Mouse (Mus musculus): Measurements from ENCODE around the gene Taf11. TPM values are rescaled to one million over a fixed set of nuclear protein-coding genes. Genes with fewer than 3 reads are reported as not detected.

The Taf11 gene
- polyA plus RNA-seq, 1 experiment, result 6.6 TPM

GRCm38 (mm10) chr17:27945546-27946216, 36.0 kb upstream of the Taf11 start:
- TF ChIP-seq POLR2A (IDR thresholded peaks at IDR 0.05; ENCODE audit: low read depth, low read length), result no peak
- TF ChIP-seq CTCF (IDR thresholded peaks at IDR 0.05; ENCODE audit: extremely low read depth, insufficient read depth, insufficient read length, insufficient replicate concordance), result no peak
- no peak for DNase-seq (ENCODE audit: low read depth in 1 of 2, low spot score in 2 of 2)
- H3K36me3 ChIP-seq (ENCODE audit: control insufficient read depth, insufficient read depth, low read length), result no peaks in the 10 kb centered on the region
- no peaks in the 10 kb centered on the region for H3K4me1 ChIP-seq (ENCODE audit: control insufficient read depth, insufficient read depth, insufficient read length)
- H3K4me3 ChIP-seq (ENCODE audit: extremely low read depth, insufficient read depth, insufficient read length), result no peak overlapping the region
- H3K27ac ChIP-seq (ENCODE audit: insufficient read depth, low read length), result no peak overlapping the region
- 85% methylated on average over 6 of the region's 6 CpGs for WGBS
- no peaks in the 10 kb centered on the region for H3K27me3 ChIP-seq (ENCODE audit: control insufficient read depth, insufficient read depth, low read length)

- DNase-seq (ENCODE audit: low read depth in 1 of 2, low spot score in 2 of 2), result no peak
- Histone ChIP-seq H3K4me1 (ENCODE audit: control insufficient read depth, insufficient read depth, insufficient read length) (no peaks in the 10 kb centered on the region), H3K27ac (ENCODE audit: insufficient read depth, low read length) (no peak overlapping the region), H3K4me3 (ENCODE audit: extremely low read depth, insufficient read depth, insufficient read length) (no peak overlapping the region), H3K27me3 (ENCODE audit: control insufficient read depth, insufficient read depth, low read length) (no peaks in the 10 kb centered on the region), H3K36me3 (ENCODE audit: control insufficient read depth, insufficient read depth, low read length) (no peaks in the 10 kb centered on the region)
- WGBS, result 85% methylated on average over 4 of the region's 4 CpGs
- TF ChIP-seq CTCF (IDR thresholded peaks at IDR 0.05; ENCODE audit: extremely low read depth, insufficient read depth, insufficient read length, insufficient replicate concordance) (no peak), POLR2A (IDR thresholded peaks at IDR 0.05; ENCODE audit: low read depth, low read length) (no peak)
Measured at GRCm38 (mm10) chr17:27942131-27942530, 32.5 kb upstream of the Taf11 start.

GRCm38 (mm10) chr17:27941698-27942097, 32.1 kb upstream of the Taf11 start:
- H3K4me1 ChIP-seq (ENCODE audit: control insufficient read depth, insufficient read depth, insufficient read length), result no peaks in the 10 kb centered on the region
- no peak for DNase-seq (ENCODE audit: low read depth in 1 of 2, low spot score in 2 of 2)
- H3K27me3 ChIP-seq (ENCODE audit: control insufficient read depth, insufficient read depth, low read length), result no peaks in the 10 kb centered on the region
- H3K4me3 ChIP-seq (ENCODE audit: extremely low read depth, insufficient read depth, insufficient read length), result no peak overlapping the region
- TF ChIP-seq POLR2A (IDR thresholded peaks at IDR 0.05; ENCODE audit: low read depth, low read length) (no peak), CTCF (IDR thresholded peaks at IDR 0.05; ENCODE audit: extremely low read depth, insufficient read depth, insufficient read length, insufficient replicate concordance) (no peak)
- no peak overlapping the region for H3K27ac ChIP-seq (ENCODE audit: insufficient read depth, low read length)
- 77% methylated on average over 2 of the region's 2 CpGs for WGBS
- H3K36me3 ChIP-seq (ENCODE audit: control insufficient read depth, insufficient read depth, low read length), result no peaks in the 10 kb centered on the region

- no peak for TF ChIP-seq CTCF (IDR thresholded peaks at IDR 0.05; ENCODE audit: extremely low read depth, insufficient read depth, insufficient read length, insufficient replicate concordance)
- no peak for TF ChIP-seq POLR2A (IDR thresholded peaks at IDR 0.05; ENCODE audit: low read depth, low read length)
- DNase-seq (ENCODE audit: low read depth in 1 of 2, low spot score in 2 of 2), result no peak
- H3K4me3 ChIP-seq (ENCODE audit: extremely low read depth, insufficient read depth, insufficient read length), result no peak overlapping the region
- H3K4me1 ChIP-seq (ENCODE audit: control insufficient read depth, insufficient read depth, insufficient read length), result no peaks in the 10 kb centered on the region
- 82% methylated on average over 5 of the region's 5 CpGs for WGBS
- no peaks in the 10 kb centered on the region for H3K36me3 ChIP-seq (ENCODE audit: control insufficient read depth, insufficient read depth, low read length)
- H3K27ac ChIP-seq (ENCODE audit: insufficient read depth, low read length), result no peak overlapping the region
- H3K27me3 ChIP-seq (ENCODE audit: control insufficient read depth, insufficient read depth, low read length), result no peaks in the 10 kb centered on the region
Measured at GRCm38 (mm10) chr17:27941178-27941577, 31.5 kb upstream of the Taf11 start.

GRCm38 (mm10) chr17:27940352-27940751, 30.7 kb upstream of the Taf11 start:
- Histone ChIP-seq H3K4me1 (ENCODE audit: control insufficient read depth, insufficient read depth, insufficient read length) (no peaks in the 10 kb centered on the region), H3K36me3 (ENCODE audit: control insufficient read depth, insufficient read depth, low read length) (no peaks in the 10 kb centered on the region), H3K27me3 (ENCODE audit: control insufficient read depth, insufficient read depth, low read length) (no peaks in the 10 kb centered on the region), H3K27ac (ENCODE audit: insufficient read depth, low read length) (no peak overlapping the region), H3K4me3 (ENCODE audit: extremely low read depth, insufficient read depth, insufficient read length) (no peak overlapping the region)
- no peak for TF ChIP-seq POLR2A (IDR thresholded peaks at IDR 0.05; ENCODE audit: low read depth, low read length)
- TF ChIP-seq CTCF (IDR thresholded peaks at IDR 0.05; ENCODE audit: extremely low read depth, insufficient read depth, insufficient read length, insufficient replicate concordance), result no peak
- WGBS, result 81% methylated on average over 4 of the region's 4 CpGs
- no peak for DNase-seq (ENCODE audit: low read depth in 1 of 2, low spot score in 2 of 2)

GRCm38 (mm10) chr17:27939028-27939427, 29.4 kb upstream of the Taf11 start:
- DNase-seq (ENCODE audit: low read depth in 1 of 2, low spot score in 2 of 2), result no peak
- Histone ChIP-seq H3K27ac (ENCODE audit: insufficient read depth, low read length) (no peak overlapping the region), H3K4me1 (ENCODE audit: control insufficient read depth, insufficient read depth, insufficient read length) (no peaks in the 10 kb centered on the region), H3K4me3 (ENCODE audit: extremely low read depth, insufficient read depth, insufficient read length) (no peak overlapping the region), H3K36me3 (ENCODE audit: control insufficient read depth, insufficient read depth, low read length) (no peaks in the 10 kb centered on the region), H3K27me3 (ENCODE audit: control insufficient read depth, insufficient read depth, low read length) (no peaks in the 10 kb centered on the region)
- no peak for TF ChIP-seq CTCF (IDR thresholded peaks at IDR 0.05; ENCODE audit: extremely low read depth, insufficient read depth, insufficient read length, insufficient replicate concordance)
- no peak for TF ChIP-seq POLR2A (IDR thresholded peaks at IDR 0.05; ENCODE audit: low read depth, low read length)
- 87% methylated on average over 5 of the region's 5 CpGs for WGBS

DNA sequence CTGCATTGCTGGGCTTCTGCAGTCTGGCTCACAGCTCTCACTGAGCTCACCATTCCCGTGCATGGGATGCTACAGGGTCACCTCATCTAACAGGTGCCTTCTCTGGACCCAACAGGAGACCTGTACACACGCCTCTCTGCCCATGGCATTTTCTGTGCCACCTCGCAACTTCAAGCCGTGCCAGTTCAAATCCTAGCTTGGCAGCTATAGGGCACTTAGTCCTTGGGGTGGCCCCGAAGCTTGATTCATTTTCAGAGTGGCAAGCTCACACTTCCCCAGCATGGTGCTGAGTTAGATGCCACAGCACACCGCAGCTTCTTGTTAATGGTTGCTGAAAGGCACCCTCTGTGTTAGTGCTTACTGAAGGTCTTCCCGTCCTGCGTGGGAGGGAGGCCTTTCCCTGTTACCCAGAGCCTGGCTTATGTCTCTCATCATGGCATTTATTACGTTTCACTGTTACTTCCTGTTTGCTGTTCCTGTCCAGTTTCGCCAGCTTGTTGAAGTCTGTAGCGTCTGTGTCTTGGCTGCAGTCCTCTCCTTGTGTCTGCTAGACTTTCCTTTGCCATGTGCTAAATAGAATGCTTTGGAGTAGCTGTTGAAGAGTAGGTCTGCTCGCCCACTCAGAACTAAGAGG, 28.6 kb upstream of the Taf11 start:
- DNase-seq (ENCODE audit: low read depth in 1 of 2, low spot score in 2 of 2), result no peak
- WGBS, result 77% methylated on average over 12 of the region's 12 CpGs

More for the DNA sequence above, 28.6 kb upstream of the Taf11 start:
- TF ChIP-seq POLR2A (IDR thresholded peaks at IDR 0.05; ENCODE audit: low read depth, low read length) (no peak), CTCF (IDR thresholded peaks at IDR 0.05; ENCODE audit: extremely low read depth, insufficient read depth, insufficient read length, insufficient replicate concordance) (no peak)
- H3K27ac ChIP-seq (ENCODE audit: insufficient read depth, low read length), result no peak overlapping the region
- H3K4me3 ChIP-seq (ENCODE audit: extremely low read depth, insufficient read depth, insufficient read length), result no peak overlapping the region
- no peaks in the 10 kb centered on the region for H3K36me3 ChIP-seq (ENCODE audit: control insufficient read depth, insufficient read depth, low read length)
- H3K4me1 ChIP-seq (ENCODE audit: control insufficient read depth, insufficient read depth, insufficient read length), result no peaks in the 10 kb centered on the region
- no peaks in the 10 kb centered on the region for H3K27me3 ChIP-seq (ENCODE audit: control insufficient read depth, insufficient read depth, low read length)
